Mouse (Mus musculus) embryo, embryonic 11 days (tissue): ENCODE results near the gene Lyrm9.

Source experiments
- DNase-seq: peaks from one replicate; pipeline ENCODE4 v3.0.0-alpha.2; 2015

The Lyrm9 gene

GRCm38 (mm10) chr11:78826442-78827013, at the start of gene Lyrm9:
TSS of gene Lyrm9 (plus strand) at chr11:78826584.
- DNase-seq = peak; percentile 93

DNA sequence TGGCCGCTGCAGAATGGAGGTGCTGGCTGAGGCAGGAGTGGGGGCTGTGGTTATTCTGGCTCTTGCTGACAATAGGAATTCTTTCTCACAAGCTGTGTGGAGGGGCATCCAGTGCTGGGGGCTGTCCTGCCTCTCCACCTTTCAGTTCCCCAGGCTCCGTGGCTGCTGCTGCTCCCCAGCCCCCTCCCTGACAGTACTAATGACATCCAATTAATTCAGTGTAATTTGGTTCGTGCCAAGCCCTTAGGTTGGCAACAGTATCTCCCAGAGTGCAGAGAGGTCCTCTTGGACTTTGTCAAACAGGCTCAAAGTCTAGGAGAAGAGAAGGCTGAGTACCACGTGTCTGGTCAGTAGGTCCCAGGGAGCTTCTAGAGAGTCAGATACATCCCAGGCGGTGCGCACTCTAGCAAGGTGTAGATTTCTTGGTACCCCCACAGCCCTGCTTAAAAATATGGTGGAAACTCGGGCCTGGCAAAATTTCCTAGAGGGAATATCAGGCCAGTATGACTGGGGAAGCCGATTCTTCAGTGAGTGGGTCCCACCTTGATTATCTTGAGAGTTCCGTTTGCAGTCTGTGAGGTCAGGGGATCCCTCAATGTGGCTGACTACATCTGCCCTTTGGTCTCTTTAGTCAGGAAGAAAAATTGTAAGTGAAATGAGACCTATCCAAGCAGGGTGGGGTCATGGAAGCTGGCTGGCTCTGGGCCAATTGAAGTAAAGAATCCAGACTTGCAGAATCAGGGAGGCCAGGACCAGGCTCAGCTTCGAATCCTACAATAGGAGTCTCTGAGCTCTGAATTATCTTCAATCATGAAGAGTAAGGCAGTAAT, 48.3 kb upstream of the Lyrm9 start:
- DNase-seq = no peak

DNA sequence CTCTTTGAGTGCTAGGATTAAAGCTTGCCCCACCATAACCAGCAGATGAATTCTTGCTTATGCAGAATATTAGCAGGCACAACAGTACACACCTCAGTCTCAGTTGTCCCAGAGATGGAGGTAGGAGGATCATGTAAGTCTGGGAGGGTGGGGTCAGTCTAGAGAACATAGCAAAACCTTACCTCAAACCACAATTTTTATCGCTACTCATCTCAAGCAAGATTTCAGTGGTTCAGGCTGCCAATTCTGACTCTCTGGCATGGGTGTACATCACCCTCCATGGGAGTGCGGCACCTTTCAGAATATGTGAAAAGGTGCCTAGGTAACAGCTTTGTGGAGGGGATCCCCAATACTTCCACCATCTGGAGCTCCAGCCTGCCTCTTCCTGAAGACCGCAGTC, 46.4 kb upstream of the Lyrm9 start:
- DNase-seq = no peak

DNA sequence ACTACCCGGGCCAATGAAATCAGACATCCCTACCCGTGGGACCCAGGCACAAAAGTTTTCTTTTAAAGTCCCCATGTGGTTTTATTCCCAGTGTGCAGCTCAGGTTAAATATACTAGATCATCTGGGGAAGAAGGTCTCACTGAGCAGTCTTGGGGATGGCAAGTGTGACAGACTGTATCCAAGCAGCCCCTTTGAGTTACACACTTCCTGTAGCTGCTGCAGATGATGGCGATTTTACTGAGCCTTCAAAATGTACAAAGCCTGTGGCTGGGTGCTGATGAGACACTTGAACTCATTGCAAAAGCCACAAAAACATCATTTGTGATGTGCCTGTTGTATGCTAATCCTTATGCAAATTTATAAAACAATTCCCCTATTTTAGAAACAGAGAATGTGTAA, 45.8 kb upstream of the Lyrm9 start:
- no peak for DNase-seq

GRCm38 (mm10) chr11:78782326-78782725, 44.1 kb upstream of the Lyrm9 start:
- no peak for DNase-seq

- DNase-seq = no peak
These were observed 43.5 kb upstream of the Lyrm9 start for GRCm38 (mm10) chr11:78782791-78783347.

DNA sequence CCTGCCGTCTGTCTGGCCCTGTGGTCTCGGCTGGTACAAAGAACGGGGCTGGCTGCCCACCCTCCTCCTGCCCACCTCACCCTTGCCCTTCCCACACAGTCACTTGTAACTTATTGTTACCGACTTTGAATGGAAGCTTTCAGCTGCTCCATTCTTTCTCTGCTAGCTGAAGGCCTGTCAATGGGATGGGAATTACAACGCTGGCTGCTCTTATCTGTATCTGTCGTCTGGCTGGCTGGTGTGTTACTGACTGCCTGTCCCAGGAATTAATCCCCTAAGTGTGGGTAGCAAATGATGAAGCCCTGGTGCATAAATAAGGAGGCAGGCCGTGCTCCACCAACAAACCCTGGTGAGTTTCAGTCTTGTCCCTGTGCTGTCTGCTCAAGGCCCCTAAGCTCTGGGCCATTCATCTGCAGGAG, 40.4 kb upstream of the Lyrm9 start:
- DNase-seq = peak; percentile 55

DNA sequence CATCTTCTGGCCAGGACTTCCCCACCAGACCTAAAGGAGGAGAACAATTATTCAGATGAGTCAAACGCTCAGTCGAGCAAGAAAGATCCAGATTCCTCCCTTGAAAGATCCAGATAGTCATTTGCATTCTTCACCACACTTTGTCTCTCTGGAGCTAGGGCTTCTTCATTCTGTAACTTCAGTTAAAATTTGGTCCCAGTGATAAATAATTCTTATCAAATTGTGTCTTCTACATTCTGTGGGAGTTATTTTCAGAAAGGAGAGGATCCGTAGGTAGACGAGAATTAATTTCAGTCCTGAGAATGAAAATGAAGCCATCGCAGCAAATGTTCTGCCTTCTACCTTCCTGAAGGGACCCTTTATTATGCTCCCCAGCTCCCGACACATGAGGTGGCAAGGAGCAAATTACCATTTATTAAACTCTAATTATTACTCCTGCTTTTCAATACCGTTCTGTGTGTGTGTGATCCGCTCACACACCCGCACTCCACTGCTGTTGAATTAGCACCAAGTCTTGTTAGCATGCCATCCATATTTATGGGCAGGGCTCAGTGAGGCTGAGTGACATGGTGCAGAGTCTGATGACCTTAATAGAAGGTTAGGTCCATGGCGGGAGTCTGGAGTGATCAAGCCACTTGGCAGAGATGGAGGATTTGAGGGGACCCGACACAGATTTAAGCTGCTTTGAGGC, 36.9 kb upstream of the Lyrm9 start:
- no peak for DNase-seq

- DNase-seq = no peak
These were observed 34.8 kb upstream of the Lyrm9 start for GRCm38 (mm10) chr11:78791582-78791981.

- no peak for DNase-seq
These were observed 34.3 kb upstream of the Lyrm9 start for GRCm38 (mm10) chr11:78792055-78792454.

GRCm38 (mm10) chr11:78792465-78792864, 33.9 kb upstream of the Lyrm9 start:
- DNase-seq = no peak

GRCm38 (mm10) chr11:78793116-78793515, 33.3 kb upstream of the Lyrm9 start:
- no peak for DNase-seq

- DNase-seq = no peak
These were observed 30.2 kb upstream of the Lyrm9 start for GRCm38 (mm10) chr11:78796072-78796729.

DNA sequence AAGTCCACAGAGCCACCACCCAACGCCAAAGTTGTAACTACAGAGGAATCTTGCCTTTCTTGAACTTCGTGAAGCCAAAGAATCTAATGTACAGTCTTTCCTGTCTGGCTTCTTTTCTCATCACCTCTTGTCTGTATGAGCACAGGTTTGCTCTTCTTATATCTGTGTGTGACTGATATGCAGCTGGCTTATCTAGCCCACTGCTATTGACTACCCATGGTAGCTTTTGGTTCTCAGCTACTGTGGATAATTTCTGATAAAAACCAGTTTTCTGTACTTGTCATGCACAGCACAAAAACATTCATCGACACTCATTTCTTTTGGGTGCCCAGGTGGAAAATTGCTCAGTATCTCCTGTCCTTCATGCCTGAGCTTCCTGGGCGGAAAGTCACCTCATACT, 25.3 kb upstream of the Lyrm9 start:
- DNase-seq = no peak

DNA sequence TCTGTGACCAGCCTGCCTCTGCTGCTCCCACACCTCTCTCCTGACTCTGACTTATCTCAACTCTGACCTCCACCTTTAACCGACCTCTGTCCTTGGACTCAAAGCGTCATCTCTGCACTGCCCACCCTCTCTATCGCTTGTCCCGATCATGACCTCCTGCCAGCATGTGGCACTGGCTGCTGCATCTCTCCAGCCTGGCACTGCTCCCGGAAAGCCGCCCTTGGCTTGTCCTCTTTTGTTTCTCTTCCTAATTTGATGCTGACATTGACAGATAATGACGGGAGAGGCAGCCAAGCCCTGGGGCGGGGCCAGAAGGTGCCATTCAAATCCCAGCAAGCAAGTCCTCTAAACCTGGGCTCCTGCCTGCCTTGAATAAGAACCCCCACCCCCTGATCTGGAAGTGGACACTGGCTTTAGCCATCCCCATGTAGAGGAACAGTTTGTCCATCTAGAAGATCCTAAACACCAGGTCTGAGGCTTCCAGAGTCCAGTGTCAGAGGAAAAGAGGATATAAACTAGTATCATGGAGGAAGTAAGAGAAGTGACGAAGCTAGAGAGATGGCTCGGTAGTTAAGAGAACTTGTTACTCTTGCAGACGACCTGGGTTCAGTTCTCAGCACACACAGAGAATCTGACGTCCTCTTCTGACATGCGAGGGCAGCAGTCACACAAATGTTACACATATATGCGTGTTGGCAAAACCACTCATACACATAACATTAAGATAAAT, 22.6 kb upstream of the Lyrm9 start:
- DNase-seq = no peak

DNA sequence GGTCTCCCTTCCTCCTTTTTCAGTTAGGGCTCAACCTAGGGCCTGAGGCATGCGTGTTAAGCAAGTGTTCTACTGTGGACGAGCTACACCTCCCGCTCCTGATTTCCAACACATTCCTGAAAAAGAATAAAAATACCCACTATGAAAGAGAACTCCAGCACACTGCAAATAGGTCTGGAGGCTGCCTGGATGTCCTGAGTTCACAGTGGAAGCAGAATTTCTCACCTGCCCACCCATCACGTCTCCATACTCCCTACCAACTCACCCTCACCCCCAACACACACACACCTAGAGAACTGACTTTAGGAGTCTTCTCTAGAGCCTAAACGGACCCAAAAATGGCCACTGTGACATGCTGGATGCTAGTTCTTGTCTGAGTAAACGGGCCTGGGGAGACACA, 21.8 kb upstream of the Lyrm9 start:
- no peak for DNase-seq

DNA sequence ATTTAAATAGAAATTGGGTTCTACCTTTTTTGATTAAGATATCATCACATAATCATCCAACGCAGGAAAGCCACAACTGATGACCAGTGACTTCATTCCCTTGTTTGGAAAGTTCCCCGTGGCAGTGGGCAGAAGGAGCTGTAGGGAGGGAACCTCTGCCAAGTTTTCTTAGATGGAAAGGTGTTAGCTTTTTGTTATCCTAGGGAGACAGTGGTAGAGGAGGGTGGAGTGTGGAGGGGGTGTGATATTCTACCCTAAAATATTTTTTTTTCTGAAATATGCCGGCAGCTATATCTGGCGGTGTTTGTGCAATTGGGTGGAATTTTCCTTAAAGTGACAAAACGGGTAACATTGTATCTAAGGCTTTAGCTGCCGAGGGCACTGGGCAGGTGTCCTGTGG, 21.2 kb upstream of the Lyrm9 start:
- no peak for DNase-seq

- DNase-seq = no peak
These were observed 20.7 kb upstream of the Lyrm9 start for GRCm38 (mm10) chr11:78805691-78806137.

GRCm38 (mm10) chr11:78807341-78808108, 18.9 kb upstream of the Lyrm9 start:
- peak; percentile 35 for DNase-seq

DNA sequence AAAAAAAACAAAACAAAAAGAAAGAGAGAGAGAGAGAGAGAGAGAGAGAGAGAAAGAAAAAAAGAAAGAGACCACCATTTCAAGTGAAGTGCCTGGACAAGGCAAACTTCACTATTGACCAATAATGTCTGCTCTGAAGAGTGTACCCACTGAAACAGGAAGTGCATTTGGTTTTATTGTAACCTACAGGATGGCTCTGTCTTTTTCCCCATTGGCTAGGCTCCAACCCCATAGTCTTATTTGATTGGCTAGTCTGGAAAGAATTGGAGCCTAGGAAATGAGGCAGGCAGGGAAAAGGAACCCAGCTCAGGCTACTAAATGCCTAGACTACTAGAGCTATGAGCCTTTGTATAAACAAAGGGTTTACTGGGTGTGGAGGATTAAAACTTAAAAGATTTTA, 17.0 kb upstream of the Lyrm9 start:
- DNase-seq = no peak

DNA sequence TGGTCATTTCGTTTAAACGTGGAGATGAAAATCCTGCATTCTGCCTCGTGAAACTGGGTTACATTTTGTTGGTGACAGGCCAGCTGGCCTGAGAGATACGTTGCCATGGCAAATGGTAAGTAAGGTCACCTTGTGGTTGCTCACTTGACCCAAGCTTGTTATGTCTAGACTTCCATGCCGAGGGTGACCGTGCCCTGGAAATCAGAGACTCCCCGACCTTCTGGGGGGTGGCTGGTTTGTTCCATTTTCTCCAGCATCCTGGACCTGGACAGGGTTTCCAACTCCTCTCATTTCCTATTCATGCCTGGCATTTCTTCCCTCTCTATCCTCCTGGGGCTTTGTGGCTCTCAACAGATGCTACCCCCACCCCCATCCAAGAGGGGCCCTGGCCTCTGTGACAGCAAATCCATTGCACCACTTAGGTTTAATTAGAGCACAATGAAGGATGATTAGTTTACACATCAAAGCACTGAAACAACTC, 11.9 kb upstream of the Lyrm9 start:
- no peak for DNase-seq
